Mouse (Mus musculus): Measurements from ENCODE around the gene Ddx49. TPM values are rescaled to one million over a fixed set of nuclear protein-coding genes. Genes with fewer than 3 reads are reported as not detected.
A peak's percentile ranks its signal among the peaks of the same experiment; 100 is the strongest.

Gene Ddx49
- polyA plus RNA-seq, 1 experiment from 2014 or later, result 34.1 TPM

DNA sequence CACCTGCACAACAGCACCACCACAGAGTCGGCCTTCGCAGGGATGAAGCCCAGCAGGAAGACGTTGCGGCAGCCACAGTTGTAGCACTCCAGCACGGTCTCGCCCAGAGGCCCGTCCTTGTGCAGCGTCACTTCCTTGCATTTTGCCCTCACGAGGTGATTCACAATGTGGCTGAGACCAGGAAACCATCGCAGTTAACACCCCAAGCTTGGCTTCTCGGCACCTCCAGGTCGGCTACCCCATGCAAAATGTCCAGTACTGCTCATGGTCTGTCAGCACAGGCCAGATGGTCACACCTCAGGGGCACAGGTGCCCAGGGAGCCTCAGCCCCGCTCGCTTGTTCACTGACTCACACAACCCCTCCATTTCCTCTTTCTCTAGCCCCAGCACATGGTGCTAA lies 39.7 kb upstream of the Ddx49 start:
- Histone ChIP-seq H3K4me3 (ENCODE audit: low read length) (no peak overlapping the region), H3K9ac (ENCODE audit: low read length) (no peak overlapping the region), H3K36me3 (ENCODE audit: control insufficient read depth, insufficient read depth) (peaks cover 43% of the 10 kb centered on the region), H3K9me3 (replicated peaks; ENCODE audit: control insufficient read depth, low read length) (no peaks in the 10 kb centered on the region), H3K4me2 (ENCODE audit: low read depth, low read length) (no peak overlapping the region), H3K4me1 (ENCODE audit: control insufficient read depth, insufficient read depth, low read length) (no peaks in the 10 kb centered on the region), H3K27ac (ENCODE audit: low read length) (no peak overlapping the region), H3K27me3 (ENCODE audit: control insufficient read depth, insufficient read depth, low read length) (no peaks in the 10 kb centered on the region)
- 91% methylated on average over 14 of the region's 14 CpGs for WGBS
- no peak for ATAC-seq (replicated peaks; ENCODE audit: extremely low read depth, insufficient read depth, low FRiP score)

GRCm38 (mm10) chr8:70340659-70341058 lies 38.4 kb upstream of the Ddx49 start:
- Histone ChIP-seq H3K27ac (ENCODE audit: low read length) (no peak overlapping the region), H3K9ac (ENCODE audit: low read length) (no peak overlapping the region), H3K4me2 (ENCODE audit: low read depth, low read length) (no peak overlapping the region), H3K36me3 (ENCODE audit: control insufficient read depth, insufficient read depth) (peaks cover 47% of the 10 kb centered on the region), H3K9me3 (replicated peaks; ENCODE audit: control insufficient read depth, low read length) (no peaks in the 10 kb centered on the region), H3K4me1 (ENCODE audit: control insufficient read depth, insufficient read depth, low read length) (no peaks in the 10 kb centered on the region), H3K27me3 (ENCODE audit: control insufficient read depth, insufficient read depth, low read length) (no peaks in the 10 kb centered on the region), H3K4me3 (ENCODE audit: low read length) (no peak overlapping the region)
- ATAC-seq (replicated peaks; ENCODE audit: extremely low read depth, insufficient read depth, low FRiP score), result no peak
- 85% methylated on average over 7 of the region's 7 CpGs for WGBS

DNA sequence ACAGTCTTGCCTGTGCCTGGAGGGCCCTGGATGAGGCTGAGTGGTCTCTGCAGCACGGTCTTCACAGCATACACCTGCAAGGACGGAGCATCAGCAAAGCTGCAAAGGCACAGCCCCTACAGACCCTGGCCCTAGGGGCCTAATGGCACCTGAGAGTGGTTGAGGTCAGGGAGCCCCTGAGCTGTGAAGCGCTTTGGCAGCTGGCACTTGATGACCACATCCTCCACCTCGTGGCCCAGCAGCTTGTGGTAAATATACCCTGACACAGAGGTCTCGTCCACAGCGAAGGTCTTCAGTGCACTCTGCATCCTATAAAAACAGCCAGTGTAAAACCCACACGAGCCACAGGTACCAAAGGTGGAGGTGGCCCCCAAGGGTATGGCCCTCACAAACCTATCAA lies 36.6 kb upstream of the Ddx49 start:
- 87% methylated on average over 7 of the region's 7 CpGs for WGBS
- Histone ChIP-seq H3K4me2 (ENCODE audit: low read depth, low read length) (no peak overlapping the region), H3K4me3 (ENCODE audit: low read length) (no peak overlapping the region), H3K9ac (ENCODE audit: low read length) (no peak overlapping the region), H3K27ac (ENCODE audit: low read length) (no peak overlapping the region), H3K4me1 (ENCODE audit: control insufficient read depth, insufficient read depth, low read length) (no peaks in the 10 kb centered on the region), H3K36me3 (ENCODE audit: control insufficient read depth, insufficient read depth) (peaks cover 64% of the 10 kb centered on the region), H3K9me3 (replicated peaks; ENCODE audit: control insufficient read depth, low read length) (no peaks in the 10 kb centered on the region), H3K27me3 (ENCODE audit: control insufficient read depth, insufficient read depth, low read length) (no peaks in the 10 kb centered on the region)
- no peak for ATAC-seq (replicated peaks; ENCODE audit: extremely low read depth, insufficient read depth, low FRiP score)

DNA sequence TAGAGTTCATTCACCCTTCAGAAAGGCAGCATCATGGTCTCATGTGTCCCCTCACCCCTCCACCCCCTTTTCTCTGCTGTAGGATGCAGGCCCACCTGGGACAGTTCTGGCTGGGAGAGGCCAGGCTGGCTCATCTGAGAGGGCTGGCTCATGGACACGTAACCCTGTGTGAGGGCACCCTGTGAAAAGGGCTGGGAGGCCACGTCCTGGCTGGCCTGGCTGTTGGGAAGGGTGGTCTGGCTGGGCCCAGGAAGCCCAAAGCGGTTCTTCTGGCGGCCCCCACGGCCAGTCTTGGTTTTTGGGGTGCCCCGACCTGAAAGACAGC lies 30.6 kb upstream of the Ddx49 start:
- Histone ChIP-seq H3K9me3 (replicated peaks; ENCODE audit: control insufficient read depth, low read length) (no peaks in the 10 kb centered on the region), H3K36me3 (ENCODE audit: control insufficient read depth, insufficient read depth) (peaks cover 55% of the 10 kb centered on the region), H3K4me1 (ENCODE audit: control insufficient read depth, insufficient read depth, low read length) (peaks cover 9% of the 10 kb centered on the region), H3K4me3 (ENCODE audit: low read length) (no peak overlapping the region), H3K27ac (ENCODE audit: low read length) (no peak overlapping the region), H3K27me3 (ENCODE audit: control insufficient read depth, insufficient read depth, low read length) (peaks cover 9% of the 10 kb centered on the region; the same call in 1 of the 2 replicates), H3K9ac (ENCODE audit: low read length) (no peak overlapping the region), H3K4me2 (ENCODE audit: low read depth, low read length) (no peak overlapping the region)
- WGBS, result 93% methylated on average over 6 of the region's 6 CpGs
- ATAC-seq (replicated peaks; ENCODE audit: extremely low read depth, insufficient read depth, low FRiP score), result no peak

GRCm38 (mm10) chr8:70332070-70332877 lies 30.0 kb upstream of the Ddx49 start:
- Histone ChIP-seq H3K4me3 (ENCODE audit: low read length) (no peak overlapping the region), H3K36me3 (ENCODE audit: control insufficient read depth, insufficient read depth) (peaks cover 49% of the 10 kb centered on the region), H3K27ac (ENCODE audit: low read length) (no peak overlapping the region), H3K4me1 (ENCODE audit: control insufficient read depth, insufficient read depth, low read length) (peaks cover 9% of the 10 kb centered on the region), H3K27me3 (ENCODE audit: control insufficient read depth, insufficient read depth, low read length) (peaks cover 9% of the 10 kb centered on the region; the same call in 1 of the 2 replicates), H3K9ac (ENCODE audit: low read length) (no peak overlapping the region), H3K9me3 (replicated peaks; ENCODE audit: control insufficient read depth, low read length) (no peaks in the 10 kb centered on the region), H3K4me2 (ENCODE audit: low read depth, low read length) (no peak overlapping the region)
- ATAC-seq (replicated peaks; ENCODE audit: extremely low read depth, insufficient read depth, low FRiP score), result peak; percentile 67
- WGBS, result 35% methylated on average over 40 of the region's 41 CpGs

DNA sequence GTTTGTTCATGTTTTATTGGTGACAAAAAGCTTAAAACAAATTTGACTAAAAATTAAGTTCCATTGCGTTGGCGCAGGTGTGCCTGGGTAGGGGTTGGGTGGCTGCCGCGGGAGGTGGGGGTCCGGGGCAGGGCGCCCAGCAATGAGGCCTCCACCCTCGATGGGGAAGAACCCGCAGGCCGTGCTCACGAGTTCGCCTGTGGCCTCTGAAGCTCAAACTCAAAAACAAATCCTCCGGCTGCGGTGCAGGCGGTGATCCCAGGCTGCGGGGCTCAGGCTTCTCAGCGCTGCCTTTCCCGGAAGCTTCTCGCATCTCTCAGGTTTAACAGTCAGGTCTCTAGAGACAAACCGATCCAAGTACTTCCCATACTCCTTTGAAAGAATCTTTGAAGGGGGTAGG lies 29.2 kb upstream of the Ddx49 start:
- H3K4me2 ChIP-seq (ENCODE audit: low read depth, low read length), result no peak overlapping the region
- no peaks in the 10 kb centered on the region for H3K9me3 ChIP-seq (replicated peaks; ENCODE audit: control insufficient read depth, low read length)
- peaks cover 9% of the 10 kb centered on the region; the same call in 1 of the 2 replicates for H3K27me3 ChIP-seq (ENCODE audit: control insufficient read depth, insufficient read depth, low read length)
- H3K4me3 ChIP-seq (ENCODE audit: low read length), result no peak overlapping the region
- peaks cover 44% of the 10 kb centered on the region for H3K36me3 ChIP-seq (ENCODE audit: control insufficient read depth, insufficient read depth)
- peaks cover 9% of the 10 kb centered on the region for H3K4me1 ChIP-seq (ENCODE audit: control insufficient read depth, insufficient read depth, low read length)
- no peak for ATAC-seq (replicated peaks; ENCODE audit: extremely low read depth, insufficient read depth, low FRiP score)
- WGBS, result 83% methylated on average over 19 of the region's 19 CpGs
- H3K27ac ChIP-seq (ENCODE audit: low read length), result no peak overlapping the region
- H3K9ac ChIP-seq (ENCODE audit: low read length), result no peak overlapping the region

- H3K27me3 ChIP-seq (ENCODE audit: control insufficient read depth, insufficient read depth, low read length), result peaks cover 9% of the 10 kb centered on the region; the same call in 1 of the 2 replicates
- peaks cover 39% of the 10 kb centered on the region for H3K36me3 ChIP-seq (ENCODE audit: control insufficient read depth, insufficient read depth)
- peak overlapping the region; percentile 19 for H3K4me3 ChIP-seq (ENCODE audit: low read length)
- H3K9ac ChIP-seq (ENCODE audit: low read length), result peak overlapping the region; percentile 35; the same call in 1 of the 2 replicates
- 38% methylated on average over 53 of the region's 53 CpGs for WGBS
- H3K9me3 ChIP-seq (replicated peaks; ENCODE audit: control insufficient read depth, low read length), result no peaks in the 10 kb centered on the region
- H3K4me1 ChIP-seq (ENCODE audit: control insufficient read depth, insufficient read depth, low read length), result peaks cover 9% of the 10 kb centered on the region
- ATAC-seq (replicated peaks; ENCODE audit: extremely low read depth, insufficient read depth, low FRiP score), result peak; percentile 63; the same call in 1 of the 2 replicates
- H3K27ac ChIP-seq (ENCODE audit: low read length), result no peak overlapping the region
- peak overlapping the region; percentile 48 for H3K4me2 ChIP-seq (ENCODE audit: low read depth, low read length)
Measured at GRCm38 (mm10) chr8:70330741-70331364, 28.6 kb upstream of the Ddx49 start.

DNA sequence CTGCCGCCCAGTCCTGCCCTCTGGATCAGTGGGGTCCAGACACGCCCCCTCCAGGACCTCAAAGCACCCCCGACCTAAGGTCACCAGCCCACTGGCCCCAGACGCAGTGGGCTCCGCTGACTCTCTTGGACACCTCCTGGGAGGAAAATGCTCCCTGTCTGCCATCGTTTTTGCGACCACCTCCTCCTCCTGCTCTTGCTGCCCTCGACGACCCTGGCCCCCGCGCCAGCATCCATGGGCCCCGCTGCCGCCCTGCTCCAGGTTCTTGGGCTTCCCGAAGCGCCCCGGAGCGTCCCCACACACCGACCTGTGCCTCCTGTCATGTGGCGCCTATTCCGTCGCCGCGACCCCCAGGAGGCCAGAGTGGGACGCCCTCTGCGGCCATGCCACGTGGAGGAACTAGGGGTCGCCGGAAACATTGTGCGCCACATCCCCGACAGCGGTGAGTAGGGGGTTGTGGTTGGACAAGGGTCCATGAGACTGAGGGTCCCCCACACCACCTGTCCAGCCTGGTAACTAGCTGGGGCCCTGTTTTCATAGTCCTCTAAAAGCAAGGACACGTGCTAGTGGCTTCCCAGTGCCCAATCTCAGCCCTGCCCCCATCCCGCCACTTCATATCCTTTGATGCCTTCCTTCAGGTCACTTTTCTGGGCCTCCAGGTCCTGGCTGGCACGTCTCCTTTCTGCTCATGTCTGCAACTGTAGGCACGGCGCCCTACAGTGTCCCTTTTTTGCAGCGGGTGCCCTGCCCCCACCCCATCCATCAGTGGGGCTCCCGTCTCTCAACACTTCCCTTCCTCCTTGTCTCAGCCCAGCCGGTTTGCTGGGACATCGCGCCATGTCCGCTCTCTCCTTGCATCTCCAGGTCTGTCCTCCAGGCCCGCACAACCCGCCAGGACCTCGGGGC lies 27.8 kb upstream of the Ddx49 start:
- Histone ChIP-seq H3K27ac (ENCODE audit: low read length) (no peak overlapping the region), H3K4me1 (ENCODE audit: control insufficient read depth, insufficient read depth, low read length) (peaks cover 9% of the 10 kb centered on the region), H3K4me3 (ENCODE audit: low read length) (peak overlapping the region; percentile 19), H3K36me3 (ENCODE audit: control insufficient read depth, insufficient read depth) (peaks cover 34% of the 10 kb centered on the region), H3K4me2 (ENCODE audit: low read depth, low read length) (peak overlapping the region; percentile 48), H3K27me3 (ENCODE audit: control insufficient read depth, insufficient read depth, low read length) (peaks cover 9% of the 10 kb centered on the region; the same call in 1 of the 2 replicates), H3K9me3 (replicated peaks; ENCODE audit: control insufficient read depth, low read length) (no peaks in the 10 kb centered on the region), H3K9ac (ENCODE audit: low read length) (peak overlapping the region; percentile 35; the same call in 1 of the 2 replicates)
- 13% methylated on average over 45 of the region's 45 CpGs for WGBS
- peak; percentile 9; the same call in 1 of the 2 replicates for ATAC-seq (replicated peaks; ENCODE audit: extremely low read depth, insufficient read depth, low FRiP score)
